Mouse (Mus musculus) hindbrain, embryonic 13.5 days (tissue): ENCODE measurements around the gene Tmem178. TPM values are rescaled to one million over a fixed set of nuclear protein-coding genes. Genes with fewer than 3 reads are reported as not detected.
"Not testable (repeated sequence)": the region's sequence is repeated elsewhere in the genome, so short reads cannot be mapped to it uniquely, and the experiment has no call there.

Experiments
- ATAC-seq: fragments of 200-750 bp; cut with Nextera tagmentation; 2 replicates; pipeline ENCODE4 v1.8.0; 2017; ENCODE audit warnings: moderate TSS enrichment; ENCODE audit not compliant: low FRiP score
- H3K27ac ChIP-seq: fragments of 300-500 bp; sonication (generic); 2 replicates; pipeline ENCODE4 v1.5.1; 2015; ENCODE audit warnings: inconsistent platforms, mild to moderate bottlenecking, moderate library complexity
- H3K27me3 ChIP-seq: fragments of 300-500 bp; sonication (generic); 2 replicates; pipeline ENCODE4 v1.6.1; 2015; ENCODE audit warnings: mild to moderate bottlenecking, inconsistent platforms
- H3K36me3 ChIP-seq: fragments of 300-500 bp; sonication (generic); 2 replicates; pipeline ENCODE4 v1.6.1; 2015; ENCODE audit warnings: mild to moderate bottlenecking, inconsistent platforms
- H3K4me1 ChIP-seq: fragments of 300-500 bp; sonication (generic); replicated peaks from 2 replicates; pipeline ENCODE4 v1.6.1; 2015; ENCODE audit warnings: inconsistent platforms
- H3K4me2 ChIP-seq: fragments of 300-500 bp; sonication (generic); 2 replicates; pipeline ENCODE4 v1.6.1; 2015; ENCODE audit warnings: inconsistent platforms, mild to moderate bottlenecking, moderate library complexity
- H3K4me3 ChIP-seq: fragments of 300-500 bp; sonication (generic); 2 replicates; pipeline ENCODE4 v1.5.1; 2015; ENCODE audit warnings: mild to moderate bottlenecking, inconsistent platforms
- H3K9ac ChIP-seq: fragments of 300-500 bp; sonication (generic); 2 replicates; pipeline ENCODE4 v1.6.1; 2015; ENCODE audit warnings: mild to moderate bottlenecking, inconsistent platforms
- H3K9me3 ChIP-seq: fragments of 300-500 bp; sonication (generic); 2 replicates; pipeline ENCODE4 v1.6.1; 2016; ENCODE audit warnings: inconsistent platforms
- WGBS: fragments of 180-500 bp; shearing (Covaris S2); methylation state at CpG from one replicate; pipeline ENCODE4 v1.1.7; 2015; 5-methylcytosine and 5-hydroxymethylcytosine counted together
- polyA plus RNA-seq: library from polyadenylated mRNA; unstranded; fragments of >200 nt; fragmentation: Nextera tagmentation; extraction: Ambion mirVana; gene quantifications from 2 replicates; pipeline ENCODE4 v1.2.1, GENCODE M21; 2015

Tmem178 gene
- polyA plus RNA-seq, 1 experiment from 2014 or later: 35.4 TPM

DNA sequence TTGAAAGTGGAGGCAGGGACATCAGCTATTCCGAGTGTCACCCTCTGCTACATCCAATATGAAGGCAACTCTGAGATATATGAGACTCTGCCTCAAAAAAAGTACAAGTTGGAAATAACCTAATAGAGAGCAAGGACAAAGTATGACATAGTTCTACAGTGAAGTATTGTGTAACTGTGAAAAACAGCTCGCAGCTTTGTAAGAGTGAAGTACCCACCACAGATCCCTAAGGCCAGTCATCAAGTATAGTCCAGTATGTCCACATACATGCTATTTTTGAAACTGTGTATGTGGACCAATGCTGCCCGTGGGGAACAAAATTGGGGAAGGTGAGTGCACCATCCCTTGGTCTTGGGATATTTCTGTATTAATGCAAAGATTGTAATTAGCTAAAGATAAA lies 18.9 kb upstream of the Tmem178 start:
- WGBS: 91% methylated on average over 3 of the region's 3 CpGs
- no peak overlapping the region for H3K27ac ChIP-seq
- no peaks in the 10 kb centered on the region for H3K27me3 ChIP-seq

DNA sequence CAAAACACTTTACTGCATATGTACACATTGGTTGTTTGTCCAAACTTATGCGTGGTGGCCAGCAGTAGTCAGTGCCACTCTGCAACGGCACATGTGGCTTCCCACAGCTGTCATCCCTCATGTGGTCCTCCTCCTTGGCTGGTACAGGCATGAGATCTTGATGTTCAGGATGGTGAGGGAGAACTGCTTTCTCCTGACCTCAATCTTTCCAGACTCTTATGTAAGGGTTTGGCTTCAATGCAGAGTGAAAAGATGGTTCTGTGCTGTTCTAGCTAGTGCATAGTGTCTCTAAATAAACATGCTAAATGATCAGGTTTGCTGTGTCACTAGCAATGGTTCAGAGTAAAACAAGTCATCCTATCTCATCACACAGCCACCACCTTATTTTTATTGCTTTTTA lies 17.3 kb upstream of the Tmem178 start:
- 96% methylated on average over 2 of the region's 2 CpGs for whole genome bisulfite sequencing
- no peak for ATAC-seq
- Histone ChIP-seq H3K27me3 (no peaks in the 10 kb centered on the region), H3K9me3 (no peaks in the 10 kb centered on the region), H3K36me3 (no peaks in the 10 kb centered on the region), H3K9ac (no peak overlapping the region), H3K27ac (no peak overlapping the region), H3K4me1 (no peaks in the 10 kb centered on the region), H3K4me3 (no peak overlapping the region), H3K4me2 (no peak overlapping the region)

More for the DNA sequence above, 18.9 kb upstream of the Tmem178 start:
- no peaks in the 10 kb centered on the region for H3K36me3 ChIP-seq
- H3K4me3 ChIP-seq: no peak overlapping the region
- H3K4me2 ChIP-seq: no peak overlapping the region
- H3K9ac ChIP-seq: no peak overlapping the region
- H3K4me1 ChIP-seq: peaks cover 5% of the 10 kb centered on the region; the same call in 1 of the 2 replicates
- no peaks in the 10 kb centered on the region for H3K9me3 ChIP-seq
- no peak for ATAC-seq

DNA sequence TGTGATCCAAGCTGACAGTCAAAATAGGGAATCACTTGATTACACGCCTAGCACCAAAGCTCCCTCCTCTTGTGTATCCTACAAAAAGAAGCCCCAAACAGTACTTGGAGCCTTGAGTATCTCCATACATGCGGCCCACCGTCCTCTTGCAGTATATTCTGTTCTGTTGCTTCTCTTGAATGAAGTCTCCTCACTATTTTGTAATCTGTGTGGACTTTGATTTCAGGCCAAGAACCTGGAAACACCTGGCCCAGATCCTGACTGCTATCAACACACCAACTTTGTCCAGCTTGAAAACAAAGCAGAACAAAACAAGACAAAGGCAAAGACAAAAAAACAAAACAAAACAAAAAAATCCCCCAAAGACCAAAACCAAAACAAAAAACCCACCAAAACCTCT lies 11.7 kb upstream of the Tmem178 start:
- Histone ChIP-seq H3K9ac (no peak overlapping the region), H3K4me2 (no peak overlapping the region), H3K27me3 (no peaks in the 10 kb centered on the region), H3K9me3 (no peaks in the 10 kb centered on the region), H3K4me1 (no peaks in the 10 kb centered on the region), H3K4me3 (no peak overlapping the region), H3K27ac (no peak overlapping the region), H3K36me3 (no peaks in the 10 kb centered on the region)
- WGBS: 91% methylated on average over 3 of the region's 3 CpGs
- no peak for ATAC-seq

DNA sequence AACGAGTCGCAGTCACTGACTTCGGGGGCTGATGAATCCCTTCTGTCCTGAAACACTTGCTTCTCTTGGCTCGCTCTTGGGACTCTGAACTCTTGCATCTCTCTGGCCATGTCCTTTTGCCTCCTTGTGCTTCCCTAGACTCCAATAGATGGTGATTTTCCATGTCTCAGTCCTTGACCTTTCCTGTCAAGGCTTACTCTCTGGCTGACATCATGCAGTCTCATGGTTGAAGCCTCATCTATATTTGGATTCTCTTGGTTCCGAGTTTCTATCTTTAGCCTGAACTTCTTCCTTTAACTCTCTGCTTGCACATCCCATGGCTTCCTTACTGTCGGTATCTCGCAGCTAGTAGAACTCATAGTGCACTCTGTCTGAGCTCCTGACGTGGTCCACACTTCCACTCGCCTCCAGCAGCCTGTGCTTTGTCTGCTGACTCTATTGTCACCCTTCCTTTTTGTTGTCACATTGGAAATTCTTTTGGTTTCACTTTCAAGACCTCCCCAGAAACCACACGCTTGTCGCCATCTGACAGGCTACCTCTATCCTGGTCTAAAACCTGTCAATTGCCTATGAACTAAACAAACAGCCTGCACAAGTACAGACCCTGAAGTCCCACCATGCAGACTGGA lies 10.9 kb upstream of the Tmem178 start:
- ATAC-seq: no peak

DNA sequence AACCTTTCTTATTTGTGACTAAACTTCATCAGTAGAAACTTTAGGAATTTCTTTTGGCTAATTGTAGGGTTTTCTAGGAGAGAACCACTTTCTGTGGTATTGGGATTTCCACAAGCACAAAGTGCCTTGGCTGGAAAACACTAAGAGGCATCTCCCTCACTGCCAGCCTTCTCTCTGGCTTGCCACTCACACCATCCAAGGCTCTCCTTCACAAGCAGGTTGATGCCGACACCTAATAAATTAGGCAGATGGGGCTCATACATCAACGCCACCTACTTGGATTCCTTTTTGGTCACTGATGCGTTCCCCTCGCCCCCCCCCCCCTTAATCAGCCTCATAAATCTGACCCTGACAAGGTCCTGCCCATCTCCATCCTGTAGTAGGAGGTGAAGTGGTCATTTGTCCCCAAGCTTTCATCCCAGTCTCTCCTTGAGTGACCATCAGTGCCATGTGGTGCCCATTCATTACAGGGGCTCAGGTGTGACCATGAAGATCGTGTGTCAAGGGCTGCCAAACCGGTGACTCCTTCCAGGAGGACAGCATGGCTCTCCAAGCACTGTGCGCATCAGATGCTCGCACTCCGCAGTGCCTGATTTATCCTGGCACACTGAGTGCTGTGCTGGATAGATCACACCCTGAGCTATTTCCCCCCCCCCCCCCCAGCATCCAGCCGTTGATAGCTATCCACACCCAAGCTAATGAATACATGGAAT lies 8.5 kb upstream of the Tmem178 start:
- no peak overlapping the region for H3K4me2 ChIP-seq
- no peaks in the 10 kb centered on the region for H3K9me3 ChIP-seq
- H3K4me1 ChIP-seq: no peaks in the 10 kb centered on the region
- no peak overlapping the region for H3K9ac ChIP-seq
- peak; percentile 52; the same call in 1 of the 2 replicates for ATAC-seq
- no peak overlapping the region for H3K4me3 ChIP-seq
- H3K36me3 ChIP-seq: no peaks in the 10 kb centered on the region
- no peak overlapping the region for H3K27ac ChIP-seq
- H3K27me3 ChIP-seq: no peaks in the 10 kb centered on the region
- 60% methylated on average over 10 of the region's 10 CpGs for WGBS

More for the DNA sequence above, 10.9 kb upstream of the Tmem178 start:
- no peaks in the 10 kb centered on the region for H3K27me3 ChIP-seq
- no peaks in the 10 kb centered on the region for H3K9me3 ChIP-seq
- no peak overlapping the region for H3K4me3 ChIP-seq
- no peaks in the 10 kb centered on the region for H3K4me1 ChIP-seq
- H3K4me2 ChIP-seq: no peak overlapping the region
- no peaks in the 10 kb centered on the region for H3K36me3 ChIP-seq
- H3K9ac ChIP-seq: no peak overlapping the region
- WGBS: 79% methylated on average over 11 of the region's 11 CpGs
- H3K27ac ChIP-seq: no peak overlapping the region

DNA sequence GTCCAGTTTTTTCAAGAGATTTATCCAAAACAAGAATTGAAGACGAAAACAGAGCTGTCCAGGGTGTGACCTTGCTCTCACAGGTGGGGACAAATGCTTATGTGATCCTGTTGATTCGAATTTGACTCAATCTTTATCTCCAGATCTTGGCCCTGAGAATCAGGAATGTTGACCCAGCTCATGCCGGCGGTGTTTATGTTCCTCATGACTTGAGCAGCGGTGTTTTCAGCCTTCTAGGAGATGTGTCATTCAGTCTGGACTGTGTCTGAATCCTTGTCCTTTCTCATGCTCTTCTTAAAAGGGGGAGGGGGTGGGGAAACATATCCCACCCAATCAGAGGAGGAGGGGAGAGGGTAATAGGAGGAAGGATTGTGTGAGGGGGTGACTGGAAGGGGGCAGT lies 7.9 kb upstream of the Tmem178 start:
- no peak for ATAC-seq
- no peaks in the 10 kb centered on the region for H3K27me3 ChIP-seq
- 85% methylated on average over 5 of the region's 5 CpGs for WGBS
- H3K36me3 ChIP-seq: no peaks in the 10 kb centered on the region
- no peak overlapping the region for H3K4me3 ChIP-seq
- no peak overlapping the region for H3K4me2 ChIP-seq
- no peaks in the 10 kb centered on the region for H3K9me3 ChIP-seq
- no peak overlapping the region for H3K9ac ChIP-seq
- H3K4me1 ChIP-seq: no peaks in the 10 kb centered on the region
- no peak overlapping the region for H3K27ac ChIP-seq

DNA sequence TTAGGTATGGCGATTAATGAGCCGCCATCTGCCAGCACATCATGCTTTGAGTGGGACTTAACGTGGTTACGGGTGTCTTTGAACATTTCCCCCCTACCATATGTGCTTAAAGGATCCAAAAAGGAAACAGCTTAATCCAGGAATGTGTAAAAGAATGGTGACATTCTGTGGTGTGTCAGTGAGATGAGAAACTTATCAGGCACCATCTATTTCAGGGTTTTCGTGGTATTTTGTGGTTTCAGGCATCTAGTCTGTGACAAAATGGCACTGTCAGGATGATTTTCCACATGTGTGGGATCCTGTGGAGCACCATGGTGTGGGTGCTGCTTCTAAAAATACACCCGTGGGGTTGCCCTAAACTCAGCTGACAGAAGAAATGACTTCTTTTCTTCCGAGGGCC lies 4.6 kb upstream of the Tmem178 start:
- Histone ChIP-seq H3K4me2 (no peak overlapping the region), H3K36me3 (no peaks in the 10 kb centered on the region), H3K9me3 (no peaks in the 10 kb centered on the region), H3K4me3 (no peak overlapping the region), H3K27ac (no peak overlapping the region), H3K9ac (no peak overlapping the region), H3K4me1 (peaks cover 14% of the 10 kb centered on the region), H3K27me3 (no peaks in the 10 kb centered on the region)
- 87% methylated on average over 7 of the region's 7 CpGs for WGBS
- ATAC-seq: no peak

DNA sequence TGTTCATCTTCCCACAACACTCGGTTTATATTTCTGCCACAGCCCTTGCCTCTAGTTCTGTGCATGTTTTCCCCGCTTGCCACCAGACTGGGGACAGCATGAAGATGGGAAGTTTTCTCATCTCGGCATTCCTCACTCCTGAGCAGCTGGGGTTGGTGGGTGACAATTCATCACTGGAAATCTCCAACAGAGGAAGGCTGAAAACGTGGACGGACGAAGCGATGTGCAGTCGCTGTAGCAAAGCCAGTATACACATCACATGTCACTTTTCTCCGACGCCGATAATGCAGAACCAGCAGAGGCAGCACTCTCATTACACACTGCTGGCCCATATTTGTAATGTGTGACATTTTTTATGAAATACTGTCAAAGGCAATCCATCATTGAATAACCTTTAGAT lies 2.6 kb upstream of the Tmem178 start:
- Histone ChIP-seq H3K27me3 (no peaks in the 10 kb centered on the region), H3K9me3 (no peaks in the 10 kb centered on the region), H3K4me2 (no peak overlapping the region), H3K4me1 (peaks cover 26% of the 10 kb centered on the region), H3K4me3 (no peak overlapping the region), H3K9ac (no peak overlapping the region), H3K36me3 (no peaks in the 10 kb centered on the region), H3K27ac (no peak overlapping the region)
- ATAC-seq: no peak
- WGBS: 51% methylated on average over 11 of the region's 11 CpGs

DNA sequence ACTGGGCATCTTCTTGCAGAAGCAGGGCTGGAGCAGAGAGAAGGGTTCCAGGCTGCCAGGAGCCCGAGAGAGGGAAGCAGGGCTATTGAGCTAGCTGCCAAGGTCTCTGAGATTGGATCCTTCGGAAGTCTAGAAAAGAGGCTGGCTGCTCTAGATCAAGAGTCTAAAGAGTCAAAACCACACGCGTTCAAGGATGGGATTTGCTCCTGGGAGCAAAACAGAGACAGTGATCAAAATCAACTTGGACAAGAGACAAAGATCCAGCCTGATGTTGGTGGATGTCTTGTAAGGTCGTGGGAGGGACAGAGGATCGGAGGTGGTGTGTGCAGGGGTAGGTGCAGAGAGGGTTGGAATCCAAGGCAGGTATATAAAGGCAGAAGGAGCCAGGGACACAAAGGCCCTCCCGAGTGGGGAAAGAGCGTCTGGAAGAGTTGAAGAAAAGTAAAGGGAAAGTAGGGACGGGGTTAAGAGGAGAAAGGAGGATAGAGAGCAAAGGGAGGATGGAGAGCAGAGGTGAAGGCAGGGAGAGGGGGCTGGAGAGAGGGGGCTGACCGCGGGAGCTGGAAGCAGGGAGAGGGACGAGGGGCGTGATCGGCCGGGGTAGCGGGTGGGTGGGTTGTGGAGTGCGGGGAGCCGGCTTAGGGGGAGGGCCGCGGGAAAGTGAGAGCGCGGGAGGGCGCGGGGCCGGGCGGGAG lies 450 bp upstream of the Tmem178 start:
- ATAC-seq: peak; percentile 57
- Histone ChIP-seq H3K27ac (peak overlapping the region; percentile 92), H3K27me3 (no peaks in the 10 kb centered on the region), H3K4me2 (peak overlapping the region; percentile 66), H3K4me3 (peak overlapping the region; percentile 65), H3K9me3 (no peaks in the 10 kb centered on the region), H3K4me1 (peaks cover 34% of the 10 kb centered on the region), H3K36me3 (no peaks in the 10 kb centered on the region), H3K9ac (peak overlapping the region; percentile 86)
- 6% methylated on average over 15 of the region's 26 CpGs for WGBS

DNA sequence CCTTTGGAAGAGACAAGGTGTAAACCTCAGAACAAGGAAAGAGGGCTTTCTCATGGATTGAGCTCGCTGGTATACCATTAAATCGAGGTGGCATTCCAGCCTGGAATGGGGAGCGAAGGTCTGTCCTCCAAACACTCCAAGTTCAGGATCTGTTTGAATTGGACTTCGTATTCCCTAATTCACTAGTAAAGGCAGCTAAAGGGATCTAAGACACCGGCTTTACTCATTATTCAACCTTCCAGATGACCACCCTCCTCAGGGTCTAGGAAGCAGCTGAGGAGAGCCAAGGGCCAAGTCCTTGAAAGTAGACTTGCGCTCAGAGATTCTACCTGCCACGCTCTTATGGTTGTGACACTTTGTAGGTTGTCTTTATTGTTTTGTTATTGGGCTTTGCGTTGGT lies 1.1 kb downstream of the Tmem178 start:
- H3K9me3 ChIP-seq, H3K36me3 ChIP-seq, ATAC-seq, H3K27me3 ChIP-seq: not testable (repeated sequence)
- Histone ChIP-seq H3K4me3 (peak overlapping the region; percentile 46), H3K4me1 (peaks cover 38% of the 10 kb centered on the region), H3K4me2 (peak overlapping the region; percentile 62), H3K9ac (peak overlapping the region; percentile 61), H3K27ac (peak overlapping the region; percentile 66; the same call in 1 of the 2 replicates)
- WGBS: 34% methylated on average over 8 of the region's 8 CpGs

DNA sequence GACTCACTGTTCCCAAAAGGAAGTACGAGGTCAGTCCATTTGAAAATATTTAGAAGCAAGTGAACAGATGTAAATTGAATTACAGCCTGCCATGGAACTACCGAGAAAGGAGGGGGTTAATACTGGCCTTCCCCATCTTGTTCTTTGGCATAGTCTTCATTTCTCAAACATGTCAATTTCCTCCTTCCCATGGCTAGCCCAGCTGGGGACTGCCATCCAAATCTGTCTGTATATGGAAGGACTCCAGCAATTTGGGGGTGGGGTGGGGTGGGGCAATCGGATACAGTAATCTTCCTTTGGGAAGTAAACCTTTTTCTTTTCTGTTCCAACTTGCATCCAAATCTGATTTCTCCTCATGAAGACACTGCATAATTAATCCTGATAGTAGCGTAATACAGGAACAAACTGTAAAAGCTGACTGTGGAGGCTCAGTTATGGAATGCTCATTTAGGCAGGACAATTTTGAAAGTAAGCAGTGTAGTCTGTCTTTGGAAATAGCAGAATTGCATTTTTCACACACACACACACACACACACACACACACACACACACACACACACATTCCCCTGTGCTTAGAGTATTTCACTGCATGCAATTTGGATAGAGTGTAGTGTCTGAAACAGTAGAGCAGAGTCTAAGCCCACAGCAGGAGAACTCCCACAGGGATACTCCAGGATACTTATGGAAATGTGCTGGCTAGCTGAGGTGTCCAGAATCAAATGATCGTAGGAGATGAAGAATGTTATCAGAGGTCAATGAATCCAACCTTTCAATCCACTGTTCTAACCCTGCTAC lies 1.9 kb downstream of the Tmem178 start:
- WGBS: 56% methylated on average over 5 of the region's 5 CpGs
- Histone ChIP-seq H3K4me1 (peaks cover 45% of the 10 kb centered on the region), H3K27ac (peak overlapping the region; percentile 58), H3K36me3 (no peaks in the 10 kb centered on the region), H3K4me3 (peak overlapping the region; percentile 46), H3K4me2 (peak overlapping the region; percentile 62), H3K27me3 (no peaks in the 10 kb centered on the region), H3K9me3 (no peaks in the 10 kb centered on the region), H3K9ac (peak overlapping the region; percentile 61; the same call in 1 of the 2 replicates)
- no peak for ATAC-seq
